Mouse (Mus musculus) CD4-positive, CD25-positive, alpha-beta regulatory T cell, adult 4 months (primary cell): Measurements from ENCODE around the gene Gm44973. TPM values are rescaled to one million over a fixed set of nuclear protein-coding genes. Genes with fewer than 3 reads are reported as not detected.
"Not testable (repeated sequence)": the region's sequence is repeated elsewhere in the genome, so short reads cannot be mapped to it uniquely, and the experiment has no call there.

Source experiments
- ATAC-seq: one replicate; pipeline ENCODE4 v1.8.0; 2017
- polyA plus RNA-seq, 2 experiments: library from polyadenylated mRNA; unstranded; fragments of 100-300 nt; shearing (Covaris generic); gene quantifications; one replicate each; pipeline ENCODE4 v1.2.1; 2017

Gene Gm44973
- polyA plus RNA-seq, 2 experiments from 2014 or later: 7.9 to 8.9 TPM

- no peak for ATAC-seq
These were observed 1.6 kb downstream of the Gm44973 start for GRCm38 (mm10) chr7:5016920-5017319.

- ATAC-seq: no peak
These were observed 2.1 kb downstream of the Gm44973 start for GRCm38 (mm10) chr7:5017352-5017751.

DNA sequence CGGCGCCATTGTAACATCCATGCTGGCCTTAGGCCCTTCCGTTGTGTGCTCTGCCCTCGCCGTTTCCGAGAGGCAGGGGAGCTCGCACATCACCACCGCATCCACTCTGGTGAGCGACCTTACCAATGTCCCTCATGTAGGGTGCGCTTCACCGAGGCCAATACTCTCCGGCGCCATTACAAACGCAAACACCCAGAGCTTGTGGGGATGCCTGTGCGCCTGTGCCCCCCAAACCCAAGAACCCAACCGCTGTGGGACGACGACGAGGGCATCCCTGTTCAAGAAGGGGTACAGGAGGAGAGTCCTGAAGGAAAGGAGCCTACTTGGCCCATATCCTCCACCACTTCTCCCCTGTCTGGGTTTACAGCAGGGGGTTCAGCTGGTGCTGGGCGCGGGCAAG lies 2.6 kb downstream of the Gm44973 start:
- ATAC-seq: no peak

- not testable (repeated sequence) for ATAC-seq
These were observed 4.3 kb downstream of the Gm44973 start for GRCm38 (mm10) chr7:5019576-5019975.

- ATAC-seq: peak; percentile 91
These were observed 4.8 kb downstream of the Gm44973 start, which contains the start of the genes Zfp865 and Ccdc106 for GRCm38 (mm10) chr7:5020000-5020681. Zfp865 (plus strand) TSS chr7:5020376. Ccdc106 (plus strand) TSS chr7:5020553.

DNA sequence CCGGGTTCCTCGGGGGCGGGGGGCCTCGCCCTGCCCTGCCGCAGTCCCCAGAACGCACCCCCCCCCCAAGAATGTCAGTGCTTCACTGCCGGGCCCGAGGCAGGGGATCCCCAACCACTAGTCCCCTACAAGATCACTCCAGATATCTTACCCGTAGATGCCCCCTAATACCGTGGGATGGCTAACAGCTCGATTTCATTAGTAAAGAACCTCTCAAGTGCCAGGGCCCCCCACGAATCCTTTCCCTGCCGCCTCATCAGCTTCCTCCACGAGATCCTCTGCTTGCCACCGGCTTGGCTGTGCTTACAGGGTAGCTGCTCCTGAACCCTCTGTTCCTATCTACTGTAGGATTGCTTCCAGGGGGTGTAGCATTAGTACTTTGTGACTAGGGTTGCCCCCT lies 5.4 kb downstream of the Gm44973 start:
- ATAC-seq: peak; percentile 1

DNA sequence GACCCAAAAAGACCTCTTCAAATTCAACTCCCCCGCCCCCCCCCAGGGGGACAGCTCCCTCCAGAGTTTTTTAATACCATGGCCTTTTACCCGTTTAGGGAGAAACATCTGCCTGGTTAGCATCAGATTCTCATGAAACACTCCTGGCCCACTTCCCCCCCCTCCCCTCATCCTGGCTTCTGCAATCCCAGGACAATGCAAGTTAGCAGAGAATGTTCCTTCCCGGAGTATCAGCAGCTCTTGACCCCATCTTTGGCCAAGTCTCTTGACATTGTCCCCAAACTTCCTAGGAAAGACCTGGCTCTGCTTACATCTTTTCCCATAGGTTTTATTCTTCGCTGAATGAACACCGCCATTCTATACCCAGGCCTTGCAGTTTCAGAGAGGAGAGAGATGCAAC lies 5.9 kb downstream of the Gm44973 start:
- ATAC-seq: no peak

DNA sequence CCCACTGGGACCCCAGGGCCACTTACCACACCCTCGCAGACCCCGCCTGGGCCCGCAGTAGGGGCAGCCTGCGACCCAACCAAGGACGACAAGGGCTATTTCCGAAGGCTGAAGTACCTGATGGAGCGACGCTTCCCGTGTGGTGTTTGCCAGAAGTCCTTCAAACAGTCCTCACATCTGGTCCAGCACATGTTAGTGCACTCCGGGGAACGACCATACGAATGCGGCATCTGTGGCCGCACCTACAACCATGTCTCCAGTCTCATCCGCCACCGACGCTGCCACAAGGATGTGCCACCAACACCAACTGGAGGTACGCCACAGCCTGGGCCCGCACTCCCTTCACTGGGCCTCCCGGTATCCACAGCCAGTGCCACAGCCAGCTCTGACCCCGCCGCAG lies 14.2 kb downstream of the Gm44973 start:
- no peak for ATAC-seq

- no peak for ATAC-seq
These were observed 14.7 kb downstream of the Gm44973 start for GRCm38 (mm10) chr7:5029946-5030345.

DNA sequence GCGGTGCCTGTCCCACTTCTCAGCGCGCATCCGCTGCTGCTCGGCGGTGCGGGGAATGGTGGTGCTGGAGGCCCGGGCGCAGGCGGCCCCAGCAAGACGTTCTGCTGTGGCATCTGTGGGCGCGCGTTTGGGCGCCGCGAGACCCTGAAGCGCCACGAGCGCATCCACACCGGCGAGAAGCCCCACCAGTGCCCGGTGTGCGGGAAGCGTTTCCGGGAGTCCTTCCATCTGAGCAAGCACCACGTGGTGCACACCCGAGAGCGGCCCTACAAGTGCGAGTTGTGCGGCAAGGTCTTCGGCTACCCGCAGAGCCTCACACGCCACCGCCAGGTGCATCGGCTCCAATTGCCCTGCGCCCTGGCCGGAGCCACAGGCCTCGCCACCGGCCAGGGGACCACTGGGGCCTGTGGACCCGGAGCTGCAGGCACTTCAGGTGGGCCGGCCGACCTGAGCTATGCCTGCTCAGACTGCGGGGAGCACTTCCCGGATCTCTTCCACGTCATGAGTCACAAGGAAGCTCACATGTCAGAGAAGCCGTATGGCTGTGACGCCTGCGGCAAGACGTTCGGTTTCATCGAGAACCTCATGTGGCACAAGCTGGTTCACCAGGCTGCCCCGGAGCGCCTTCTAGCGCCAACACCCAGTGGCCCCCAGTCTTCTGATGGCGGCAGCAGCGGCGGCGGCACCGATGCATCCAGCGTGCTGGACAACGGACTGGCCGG lies 15.4 kb downstream of the Gm44973 start:
- no peak for ATAC-seq

GRCm38 (mm10) chr7:5031496-5031895 lies 16.2 kb downstream of the Gm44973 start:
- ATAC-seq: no peak

DNA sequence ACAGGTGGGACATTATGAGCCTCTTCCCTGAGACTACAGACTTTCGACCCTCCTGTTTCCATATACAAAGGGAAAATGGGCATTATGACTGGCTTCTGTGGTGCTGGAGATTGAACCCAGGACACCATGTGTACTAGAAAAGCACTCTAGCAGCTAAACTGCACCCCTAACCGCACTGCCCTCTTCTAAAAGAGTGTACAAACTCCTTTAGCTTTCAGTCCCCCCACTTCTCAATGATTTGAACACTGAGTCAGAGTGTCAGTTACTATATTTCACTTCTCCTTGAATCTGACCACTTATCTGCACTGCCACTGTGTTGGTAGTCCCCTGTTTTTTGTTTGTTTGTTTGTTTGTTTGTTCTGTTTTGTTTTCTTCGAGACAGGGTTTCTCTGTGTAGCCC lies 18.5 kb downstream of the Gm44973 start, which contains the start of gene 4632433K11Rik:
Gene 4632433K11Rik, plus strand, starts transcription at position 301 of the 400 bp plus-strand sequence.
- no peak for ATAC-seq

GRCm38 (mm10) chr7:5035628-5036027 lies 20.3 kb downstream of the Gm44973 start:
- ATAC-seq: no peak

DNA sequence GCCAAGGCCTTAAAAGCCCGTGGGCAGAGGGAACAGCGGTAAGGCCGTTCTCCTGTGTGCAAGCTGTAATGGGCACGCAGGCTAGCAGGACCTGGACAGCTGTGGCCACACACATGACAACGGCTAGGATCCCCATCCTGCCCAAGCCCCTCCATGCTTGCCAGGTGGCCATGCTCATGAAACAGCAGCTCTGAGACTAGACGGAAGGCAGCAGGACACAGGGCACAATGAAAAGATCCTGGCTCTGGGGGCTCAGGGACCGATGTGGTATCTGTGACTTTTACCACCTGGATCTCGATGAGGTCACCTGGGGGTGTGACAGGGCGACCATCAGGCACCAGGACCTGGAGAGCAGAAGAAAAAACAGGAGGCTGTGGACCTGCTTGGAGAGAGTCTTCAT lies 20.8 kb downstream of the Gm44973 start:
- no peak for ATAC-seq

DNA sequence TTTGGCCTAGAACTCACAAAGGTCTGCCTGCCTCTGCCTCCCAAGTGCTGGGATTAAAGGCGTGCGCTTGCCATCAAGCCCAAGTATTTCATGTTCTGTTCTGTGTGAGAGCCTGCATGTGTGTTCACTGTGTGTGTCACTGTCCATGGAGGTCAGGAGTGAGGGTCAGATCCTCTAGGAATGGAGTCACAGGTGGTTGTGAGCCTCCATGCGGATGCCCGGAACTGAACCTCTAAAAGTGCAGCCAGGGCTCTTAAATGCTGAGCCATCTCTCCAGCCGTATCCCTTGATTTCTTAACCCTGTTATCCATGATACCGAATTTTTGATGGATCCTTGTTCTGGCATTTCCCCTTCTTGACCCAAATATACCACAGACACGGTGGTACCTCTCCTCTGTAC lies 21.7 kb downstream of the Gm44973 start:
- ATAC-seq: no peak

- no peak for ATAC-seq
These were observed 22.2 kb downstream of the Gm44973 start for GRCm38 (mm10) chr7:5037467-5037866.

- ATAC-seq: peak; percentile 97
These were observed 22.9 kb downstream of the Gm44973 start, which contains the start of gene Zfp784 for GRCm38 (mm10) chr7:5038109-5038732. Zfp784 (minus strand) TSS chr7:5038446.

DNA sequence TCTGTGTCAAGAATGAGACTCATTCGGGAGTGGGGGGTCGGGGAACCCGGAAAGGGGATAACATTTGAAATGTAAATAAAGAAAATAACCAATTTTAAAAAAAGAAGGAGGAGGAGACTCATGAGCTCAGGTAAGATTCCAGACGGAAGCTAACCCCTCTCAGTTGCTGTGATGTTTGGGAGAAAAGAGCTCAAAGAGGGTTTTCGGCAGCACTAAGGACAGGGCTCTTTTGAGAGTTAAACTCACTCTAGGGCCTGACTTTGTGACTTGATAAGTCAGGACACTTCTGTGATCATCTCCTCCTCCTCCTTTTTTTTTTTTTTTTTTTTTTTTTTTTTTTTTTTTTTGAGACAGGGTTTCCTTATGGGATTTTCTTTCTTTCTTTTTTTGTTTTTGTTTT lies 23.6 kb downstream of the Gm44973 start:
- ATAC-seq: no peak

DNA sequence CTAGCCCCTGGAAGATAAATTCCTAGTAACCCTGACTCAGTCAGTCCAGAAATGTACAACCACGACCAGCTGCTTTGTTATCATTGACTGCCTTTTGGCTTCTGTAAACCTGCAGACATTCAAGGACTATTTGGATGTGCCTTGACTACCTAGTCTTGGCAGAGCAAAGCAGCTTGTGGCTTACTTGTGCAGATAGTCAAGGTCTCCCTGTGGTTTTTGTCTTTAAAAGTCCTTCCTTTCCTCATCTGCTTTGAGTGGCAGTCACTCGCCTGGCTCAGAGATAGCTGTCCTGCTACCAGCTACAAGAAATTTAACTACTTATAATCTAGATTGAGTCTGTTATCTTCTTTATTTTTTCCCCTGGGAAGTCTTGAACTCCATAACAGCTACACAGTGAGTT lies 29.7 kb downstream of the Gm44973 start:
- no peak for ATAC-seq

DNA sequence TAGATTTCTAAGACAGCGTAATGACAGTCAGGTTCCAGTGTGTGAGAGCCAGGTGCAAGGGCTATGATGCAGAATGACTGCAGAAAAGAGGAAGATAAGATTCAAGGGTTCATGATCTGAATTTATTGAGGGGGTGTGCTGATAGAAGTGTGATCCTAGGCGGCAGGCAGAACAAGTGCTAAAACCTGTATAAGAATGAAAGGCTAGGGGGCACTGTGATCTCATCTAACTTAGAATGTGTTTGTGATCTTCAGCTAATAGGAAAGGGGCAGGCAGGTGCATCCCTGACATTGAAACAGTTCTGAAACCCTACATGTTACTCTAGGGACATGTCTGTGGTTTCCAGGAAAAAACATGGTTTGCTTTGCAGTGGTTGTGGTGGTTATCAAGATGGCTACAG lies 30.8 kb downstream of the Gm44973 start:
- ATAC-seq: no peak

- ATAC-seq: peak; percentile 60
These were observed 32.0 kb downstream of the Gm44973 start for GRCm38 (mm10) chr7:5047313-5047712.

DNA sequence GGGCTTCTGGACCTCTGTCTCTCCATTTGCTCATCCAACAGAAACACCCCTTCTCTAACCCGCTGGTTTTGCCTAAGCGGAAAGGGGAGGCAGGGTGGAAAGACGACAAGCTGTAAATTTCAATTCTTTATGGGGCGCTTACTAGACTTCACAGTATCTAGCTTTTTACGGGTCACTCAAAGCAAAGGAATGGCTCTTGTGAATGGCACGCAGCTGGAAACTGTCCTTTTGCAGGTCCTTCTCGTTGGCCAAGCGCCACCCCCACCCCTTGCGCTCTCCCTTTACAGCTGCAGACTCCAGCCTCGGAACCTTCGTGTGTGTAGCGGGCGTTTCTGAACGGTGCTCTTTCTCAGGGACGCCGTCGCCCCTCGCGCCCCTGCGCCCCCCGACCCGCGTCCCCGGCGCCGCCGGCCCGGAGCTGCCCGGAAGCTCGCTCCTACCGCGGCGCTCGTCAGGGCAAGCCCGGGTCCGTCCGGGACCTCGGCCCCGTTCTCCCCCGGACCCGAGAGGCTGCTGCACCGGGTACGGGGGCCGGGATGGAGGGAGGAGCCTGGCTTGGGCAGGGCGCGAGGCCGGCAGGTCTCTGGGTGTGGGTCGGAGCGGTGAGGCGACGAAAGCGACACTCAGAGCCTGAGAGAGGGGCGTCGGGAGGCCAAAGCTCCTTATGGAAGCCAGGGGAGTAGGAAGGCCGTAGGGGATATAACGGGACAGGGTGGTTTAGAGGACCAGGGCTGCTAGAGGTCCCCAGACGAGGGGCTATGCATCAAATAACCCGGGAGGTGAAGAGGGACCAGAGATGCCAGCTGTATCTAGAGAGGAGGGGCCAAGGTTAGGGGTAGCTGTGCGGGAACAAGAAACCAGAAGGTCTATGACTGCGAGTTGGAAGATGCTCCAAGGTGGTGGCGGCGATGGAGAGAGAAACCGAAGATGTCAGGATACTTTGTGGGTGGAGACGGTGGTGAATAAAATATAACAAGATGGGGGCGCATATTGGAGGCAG lies 36.2 kb downstream of the Gm44973 start, which contains the start of gene Zfp580:
Gene Zfp580, plus strand, starts transcription at position 346 of the 1,000 bp plus-strand sequence.
- peak; percentile 54 for ATAC-seq
